Mouse (Mus musculus) ZHBTc4 (cell line): ENCODE measurements around the gene Lrrc8d.

Source experiments
- DNase-seq: peaks from one replicate; pipeline ENCODE4 v3.0.0-alpha.2; 2011; ENCODE audit warnings: low read depth, low spot score

Lrrc8d gene

DNA sequence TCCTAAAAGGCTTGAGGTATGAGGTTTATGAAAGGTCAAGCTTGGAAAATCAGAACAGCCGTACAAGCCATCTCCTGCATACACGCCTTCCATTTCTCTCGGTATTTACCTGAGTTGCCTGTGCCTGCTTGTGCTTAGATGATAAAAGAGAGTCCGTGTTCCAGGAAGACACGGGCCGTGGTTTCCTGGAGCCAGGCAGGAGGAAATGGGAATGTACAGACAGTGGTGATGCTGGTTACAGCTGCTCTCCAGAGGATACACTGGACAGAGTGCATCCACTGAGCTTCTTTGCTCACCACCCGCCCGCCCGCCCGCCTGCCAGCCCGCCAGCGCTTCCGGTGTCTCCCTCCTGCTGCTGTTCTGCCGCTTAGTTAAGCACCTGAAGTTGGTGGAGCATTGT is 116.3 kb downstream of the Lrrc8d start:
- DNase-seq: no peak

DNA sequence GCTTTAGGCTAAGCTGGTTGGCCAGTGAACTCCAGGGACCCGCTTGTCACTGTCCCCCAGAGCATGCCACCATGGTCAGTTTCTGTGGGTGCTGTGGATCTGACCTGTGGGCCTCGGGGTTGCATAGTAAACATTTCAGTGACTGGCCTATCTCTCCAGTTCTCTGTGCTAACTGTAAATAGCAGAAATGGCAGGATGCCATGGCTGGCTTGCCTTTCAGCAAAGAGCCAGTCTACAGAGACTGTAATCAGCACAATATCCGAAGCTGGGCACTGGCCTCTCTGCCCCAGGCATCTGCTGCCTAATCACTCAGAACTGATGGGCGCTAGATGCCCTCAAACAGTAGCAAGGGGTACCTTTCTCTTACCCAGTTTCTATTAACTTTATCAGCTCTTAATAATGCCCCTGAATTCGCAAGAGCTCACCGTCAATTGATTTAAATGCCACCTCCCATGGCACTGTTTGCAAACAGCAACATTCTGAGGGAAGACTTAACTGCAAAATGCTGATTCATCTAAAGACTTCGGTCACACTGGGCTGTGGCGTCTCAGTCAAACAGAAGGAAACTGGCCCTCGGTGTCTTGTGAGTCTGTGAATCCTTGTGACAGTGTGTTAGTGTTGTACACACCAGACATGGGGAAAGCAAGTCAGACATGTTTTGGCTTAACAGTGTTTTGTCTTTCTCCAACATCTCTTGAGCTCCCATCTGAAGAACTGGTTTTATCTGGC is 117.6 kb downstream of the Lrrc8d start:
- DNase-seq: no peak

GRCm38 (mm10) chr5:105818411-105818810 is 118.6 kb downstream of the Lrrc8d start:
- no peak for DNase-seq

GRCm38 (mm10) chr5:105821390-105821789 is 121.6 kb downstream of the Lrrc8d start:
- DNase-seq: no peak

DNA sequence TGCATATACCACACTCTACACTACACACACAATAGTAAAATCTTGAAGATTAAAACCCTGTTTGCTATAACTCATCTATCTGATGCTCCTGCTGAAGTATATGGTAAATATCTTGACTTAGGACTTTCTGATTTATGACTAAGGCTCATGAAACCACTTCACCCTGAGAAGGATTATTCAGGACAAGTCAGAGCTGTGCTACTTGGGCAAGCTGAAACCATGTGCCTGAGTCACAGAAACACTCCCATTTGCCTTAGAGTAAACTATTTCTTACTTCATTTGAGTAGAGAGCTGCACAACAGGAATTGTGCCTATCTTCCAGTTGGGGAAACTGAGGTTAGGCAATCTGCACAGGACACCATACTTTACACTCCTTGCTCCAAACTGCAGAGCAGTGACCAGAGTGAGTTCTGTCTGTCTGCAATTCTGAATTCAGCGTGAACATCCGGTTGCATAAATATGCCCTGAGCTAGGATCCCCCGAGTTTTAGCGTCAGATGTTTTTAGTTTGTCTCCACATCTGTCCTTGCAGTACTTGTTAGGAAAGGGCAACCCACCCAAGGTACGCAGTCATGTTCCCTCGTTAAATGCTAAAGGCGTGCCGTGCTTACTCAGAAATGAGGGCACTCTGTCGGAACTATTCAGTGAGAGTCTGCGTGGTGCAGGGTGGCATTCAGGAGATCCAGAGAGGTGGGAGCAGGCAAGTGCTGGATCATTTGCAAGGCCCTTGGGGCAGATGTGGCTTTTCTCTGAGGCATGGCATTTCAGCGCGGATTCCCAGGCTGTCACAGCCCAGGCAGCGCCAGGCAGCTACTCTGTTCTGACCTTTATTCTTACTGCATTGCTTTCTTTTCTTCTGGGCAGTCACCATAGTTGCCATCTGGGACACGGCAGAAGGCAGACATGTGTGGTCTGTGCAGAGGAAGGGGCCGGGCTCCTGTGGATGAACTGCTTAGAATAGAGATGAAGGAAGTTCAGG is 123.0 kb downstream of the Lrrc8d start:
- no peak for DNase-seq

DNA sequence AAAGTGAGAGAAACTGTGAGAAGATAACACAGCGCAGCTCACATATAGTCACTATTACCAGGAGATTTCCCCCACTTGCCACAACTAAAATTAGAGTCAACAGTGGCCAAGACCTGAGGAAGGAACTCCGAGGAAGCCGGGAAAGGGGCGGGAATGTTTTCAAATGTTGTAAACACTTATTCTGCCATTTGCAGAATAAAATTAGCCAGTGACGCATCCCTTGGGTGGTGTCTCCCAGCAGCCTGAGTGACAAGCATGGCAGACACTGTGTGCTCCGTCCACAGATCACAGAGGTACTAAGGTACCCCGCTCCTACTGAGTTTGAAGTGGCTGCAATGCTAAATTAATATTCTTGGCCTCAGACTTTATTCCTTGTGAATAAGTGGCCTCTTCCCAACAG is 124.5 kb downstream of the Lrrc8d start:
- no peak for DNase-seq

GRCm38 (mm10) chr5:105824827-105825226 is 125.1 kb downstream of the Lrrc8d start:
- DNase-seq: no peak

GRCm38 (mm10) chr5:105826916-105827510 is 127.2 kb downstream of the Lrrc8d start:
- no peak for DNase-seq

DNA sequence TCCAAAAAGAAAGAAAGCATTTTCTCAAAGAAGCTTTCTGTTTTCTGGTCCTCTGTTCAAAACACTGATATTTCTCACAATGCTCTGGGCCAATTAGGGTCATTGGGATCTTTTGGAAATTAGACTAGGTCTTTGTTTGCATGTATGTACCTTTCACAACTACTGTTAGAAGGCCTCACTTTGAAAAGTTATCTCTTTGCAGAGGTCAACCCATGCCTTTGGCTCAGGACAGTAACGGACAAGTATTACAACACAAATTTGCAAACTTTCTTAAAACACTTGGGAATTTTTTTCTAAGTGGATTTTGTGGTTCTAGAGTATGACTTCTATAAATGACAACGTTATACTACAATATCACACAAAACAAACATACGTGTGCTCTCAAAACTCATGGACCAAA is 128.3 kb downstream of the Lrrc8d start:
- DNase-seq: no peak

GRCm38 (mm10) chr5:105829008-105829586 is 129.3 kb downstream of the Lrrc8d start:
- peak; percentile 44 for DNase-seq

GRCm38 (mm10) chr5:105832140-105832539 is 132.4 kb downstream of the Lrrc8d start:
- no peak for DNase-seq

- DNase-seq: no peak
These were observed 134.2 kb downstream of the Lrrc8d start for GRCm38 (mm10) chr5:105833923-105834322.

- DNase-seq: peak; percentile 56
These were observed 136.2 kb downstream of the Lrrc8d start for GRCm38 (mm10) chr5:105836006-105836405.

DNA sequence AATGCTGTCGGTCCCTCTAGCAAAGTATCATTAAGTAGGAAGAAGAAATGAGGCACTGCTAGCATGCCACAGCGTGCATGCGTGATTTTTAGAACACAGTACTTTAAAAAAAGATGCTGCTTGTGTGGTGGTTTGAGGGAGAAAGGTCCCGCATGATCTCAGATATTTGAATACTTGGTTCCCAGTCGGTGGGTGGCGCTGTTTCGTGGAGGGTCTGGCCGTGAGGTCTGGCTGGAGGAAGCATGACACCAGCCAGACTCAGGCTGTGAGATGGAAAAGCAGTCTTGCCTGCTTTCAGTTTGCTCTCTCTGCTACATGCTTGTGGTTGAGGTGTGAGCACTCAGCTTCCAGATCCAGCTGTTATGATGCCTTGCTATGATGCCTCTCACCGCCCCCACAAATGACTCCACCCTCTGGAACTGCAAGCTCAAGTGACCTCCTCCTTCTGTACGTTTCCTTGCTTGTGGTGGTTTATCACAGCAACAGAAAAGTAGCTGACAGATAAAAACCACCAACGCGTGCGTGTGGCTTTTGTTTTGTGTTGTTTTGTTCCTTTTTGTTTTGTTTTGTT is 140.1 kb downstream of the Lrrc8d start:
- DNase-seq: peak; percentile 54

DNA sequence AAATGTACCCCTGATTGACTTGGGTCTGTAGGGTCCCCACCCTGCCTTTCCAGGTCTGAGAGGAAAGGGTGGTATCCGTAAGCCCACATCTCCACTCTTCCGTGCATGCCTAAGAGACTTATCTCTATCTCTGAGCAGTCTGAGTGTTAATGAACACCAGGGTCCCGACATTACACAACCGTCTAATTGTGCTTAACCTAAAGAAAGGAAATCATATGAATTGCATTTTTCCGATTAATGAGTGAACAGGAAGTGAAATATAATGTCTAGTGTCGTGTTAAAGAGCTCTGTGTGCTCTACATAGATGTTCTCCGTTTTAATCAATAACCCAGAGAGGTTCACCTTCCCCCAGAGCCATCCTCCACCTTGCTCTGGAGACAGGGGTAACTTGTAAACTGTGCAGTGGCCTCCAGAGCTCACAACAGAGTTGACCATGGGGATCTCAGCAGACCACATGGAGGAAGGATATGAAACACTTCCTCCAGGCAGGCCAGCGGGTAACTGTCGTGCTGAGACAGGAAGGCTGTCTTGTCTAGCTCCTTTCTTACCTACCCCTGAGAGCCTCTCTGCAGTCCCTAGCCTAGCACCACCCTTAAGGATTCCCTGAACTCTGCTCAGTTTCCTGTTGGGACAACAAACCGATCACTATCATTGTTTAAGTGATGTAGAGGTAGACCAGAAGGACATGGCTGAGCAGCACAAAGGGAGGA is 144.4 kb downstream of the Lrrc8d start:
- DNase-seq: no peak

DNA sequence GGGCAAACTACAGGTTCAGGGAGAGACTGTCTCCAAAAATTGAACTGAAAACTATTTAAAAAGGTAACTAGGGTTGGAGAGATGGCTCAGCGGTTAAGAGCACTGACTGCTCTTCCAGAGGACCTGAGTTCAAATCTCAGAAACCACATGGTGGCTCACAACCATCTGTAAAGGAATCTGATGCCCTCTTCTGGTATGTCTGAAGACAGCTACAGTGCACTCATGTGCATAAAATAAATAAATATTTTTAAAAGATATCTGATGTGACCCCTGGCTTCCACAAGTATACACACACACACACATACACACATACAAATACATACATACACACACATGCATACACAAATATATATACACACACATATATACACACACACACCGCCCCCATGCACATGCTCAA is 145.3 kb downstream of the Lrrc8d start:
- no peak for DNase-seq

- DNase-seq: no peak
These were observed 148.0 kb downstream of the Lrrc8d start for GRCm38 (mm10) chr5:105847726-105848125.

GRCm38 (mm10) chr5:105849222-105849621 is 149.5 kb downstream of the Lrrc8d start:
- DNase-seq: no peak

DNA sequence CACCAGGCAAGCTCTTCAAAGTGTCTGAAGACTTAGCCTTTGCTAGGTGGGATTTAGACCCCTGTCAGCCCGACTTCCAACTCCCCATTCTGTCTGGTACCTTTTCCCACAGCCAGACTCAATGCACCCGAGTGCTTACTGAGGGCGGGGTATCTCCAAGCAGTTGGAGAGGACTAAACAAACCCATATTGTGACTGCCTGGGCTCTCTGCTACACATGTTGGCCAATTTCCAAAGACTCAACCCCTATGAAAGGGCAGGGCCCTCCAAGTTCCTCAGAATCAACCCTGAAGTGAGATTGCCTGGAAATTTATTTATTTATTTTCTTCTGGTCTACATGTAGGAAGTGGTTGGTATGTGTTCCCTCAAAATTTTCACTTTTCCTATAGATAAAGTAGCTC is 149.9 kb downstream of the Lrrc8d start:
- DNase-seq: no peak

DNA sequence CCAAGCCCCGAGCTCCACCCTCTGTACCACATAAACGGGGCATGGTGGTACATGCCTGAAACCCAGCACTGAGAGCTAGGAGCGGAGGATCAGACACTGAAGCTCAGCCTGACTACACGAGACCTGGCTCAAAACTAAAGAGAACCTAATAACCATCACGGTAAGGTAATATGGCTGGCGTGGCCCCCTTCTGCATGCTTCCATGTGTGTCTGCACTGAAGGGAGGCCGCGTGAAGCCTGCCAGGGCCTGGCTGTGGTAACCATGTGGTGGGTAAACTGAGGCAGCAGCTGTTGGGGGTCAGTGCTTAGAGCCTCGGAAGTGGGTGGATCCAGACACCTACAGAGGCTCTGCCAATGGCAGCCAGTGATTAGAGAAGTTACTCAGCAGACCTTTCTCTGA is 153.5 kb downstream of the Lrrc8d start:
- DNase-seq: no peak

GRCm38 (mm10) chr5:105857486-105857885 is 157.7 kb downstream of the Lrrc8d start:
- DNase-seq: no peak
